Mouse (Mus musculus) forebrain, embryonic 14.5 days (tissue): ENCODE results near the gene Tdrd5. TPM values are rescaled to one million over a fixed set of nuclear protein-coding genes. Genes with fewer than 3 reads are reported as not detected.
"Not testable (repeated sequence)": the region's sequence is repeated elsewhere in the genome, so short reads cannot be mapped to it uniquely, and the experiment has no call there.

Experiments used
- ATAC-seq: fragments of 200-750 bp; cut with Nextera tagmentation; 2 replicates; pipeline ENCODE4 v1.8.0; 2017; ENCODE audit warnings: mild to moderate bottlenecking, moderate library complexity
- DNase-seq: peaks from one replicate; pipeline ENCODE4 v3.0.0-alpha.2; 2015; ENCODE audit warnings: low spot score
- H3K27ac ChIP-seq: fragments of 300-500 bp; sonication (generic); 2 replicates; pipeline ENCODE4 v1.5.1; 2014; ENCODE audit warnings: low read depth, mild to moderate bottlenecking, control low read depth, low read length, moderate library complexity
- H3K27me3 ChIP-seq: fragments of 300-500 bp; sonication (generic); replicated peaks from 2 replicates; pipeline ENCODE4 v1.6.1; 2014; ENCODE audit warnings: low read length, control low read depth, mixed read lengths; ENCODE audit not compliant: control insufficient read depth, insufficient read depth
- H3K36me3 ChIP-seq: fragments of 300-500 bp; sonication (generic); 2 replicates; pipeline ENCODE4 v1.6.1; 2014; ENCODE audit warnings: low read length, control low read depth; ENCODE audit not compliant: control insufficient read depth, insufficient read depth
- H3K4me1 ChIP-seq: fragments of 300-500 bp; sonication (generic); 2 replicates; pipeline ENCODE4 v1.6.1; 2014; ENCODE audit warnings: antibody characterized with exemption, low read length, control low read depth; ENCODE audit not compliant: control insufficient read depth, insufficient read depth
- H3K4me2 ChIP-seq: fragments of 300-500 bp; sonication (generic); 2 replicates; pipeline ENCODE4 v1.6.1; 2014; ENCODE audit warnings: mild to moderate bottlenecking, control low read depth, low read length
- H3K4me3 ChIP-seq: fragments of 300-500 bp; sonication (generic); 2 replicates; pipeline ENCODE4 v1.5.1; 2014; ENCODE audit warnings: low read depth, low read length, control low read depth
- H3K9ac ChIP-seq: fragments of 300-500 bp; sonication (generic); 2 replicates; pipeline ENCODE4 v1.6.1; 2014; ENCODE audit warnings: mild to moderate bottlenecking, low read length, control low read depth, moderate library complexity
- H3K9me3 ChIP-seq: fragments of 300-500 bp; sonication (generic); replicated peaks from 2 replicates; pipeline ENCODE4 v1.6.1; 2016; ENCODE audit warnings: low read length, control low read depth, mixed read lengths; ENCODE audit not compliant: control insufficient read depth
- WGBS: fragments of 180-500 bp; shearing (Covaris S2); extraction: QIAGEN DNeasy Blood & Tissue Kit; methylation state at CpG from one replicate; pipeline ENCODE4 v1.1.7; 2014; 5-methylcytosine and 5-hydroxymethylcytosine counted together
- polyA plus RNA-seq: library from polyadenylated mRNA; unstranded; fragments of >200 nt; fragmentation: Nextera tagmentation; extraction: Ambion mirVana; gene quantifications from 2 replicates; pipeline ENCODE4 v1.2.1, GENCODE M21; 2014

Gene Tdrd5
- polyA plus RNA-seq, 1 experiment from 2014 or later, result 0.20 TPM

DNA sequence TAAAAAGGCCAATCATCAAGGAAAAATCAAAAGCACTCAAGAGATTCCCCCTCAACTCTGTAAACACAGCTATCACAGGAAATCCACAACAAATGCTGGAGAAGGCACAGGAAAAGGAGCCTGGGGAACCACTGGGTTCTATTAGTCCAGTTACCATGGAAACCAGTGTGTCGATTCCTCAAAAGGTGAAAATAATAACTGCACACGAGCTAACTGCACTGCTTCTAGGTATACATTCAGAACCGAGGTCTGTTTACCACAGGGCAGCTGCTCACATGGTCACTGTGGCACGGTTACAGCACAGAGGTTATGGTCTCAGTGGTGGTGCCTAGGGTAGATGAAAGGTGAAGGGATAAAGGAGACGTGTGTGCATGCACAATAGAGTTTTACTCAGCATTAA is 31.8 kb downstream of the Tdrd5 start:
- DNase-seq (peak; percentile 67), ATAC-seq (no peak)
- H3K27me3 ChIP-seq, result no peaks in the 10 kb centered on the region
- no peak overlapping the region for H3K4me3 ChIP-seq
- 28% methylated on average over 5 of the region's 5 CpGs for WGBS
- H3K4me2 ChIP-seq, result no peak overlapping the region
- H3K9me3 ChIP-seq, result no peaks in the 10 kb centered on the region
- H3K27ac ChIP-seq, result no peak overlapping the region
- no peak overlapping the region for H3K9ac ChIP-seq
- no peaks in the 10 kb centered on the region for H3K36me3 ChIP-seq
- 0 out of 2 replicates have a peak, but pooled peaks cover 3% of the 10 kb centered on the region for H3K4me1 ChIP-seq

DNA sequence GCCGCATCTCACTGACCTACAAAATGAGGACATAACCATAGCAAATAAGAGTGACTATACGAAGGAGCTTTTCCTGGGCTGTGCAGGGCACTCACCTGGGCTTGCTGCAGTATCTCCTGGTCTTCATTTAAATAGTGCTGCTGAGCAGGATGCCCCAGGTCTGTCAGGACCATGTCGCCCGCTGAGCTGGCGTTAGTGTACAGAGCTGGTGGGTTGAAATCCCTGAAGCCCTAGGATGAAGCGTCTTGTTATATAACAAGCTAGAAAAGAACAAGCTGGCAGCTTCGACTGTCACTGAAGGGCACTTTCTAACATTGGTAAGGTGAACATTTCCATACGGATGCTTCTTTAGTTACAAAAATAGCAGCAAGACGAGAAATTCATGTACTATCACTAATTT is 33.0 kb downstream of the Tdrd5 start:
- 87% methylated on average over 9 of the region's 9 CpGs for WGBS
- H3K27ac ChIP-seq, result no peak overlapping the region
- no peak overlapping the region for H3K9ac ChIP-seq
- H3K36me3 ChIP-seq, result no peaks in the 10 kb centered on the region
- DNase-seq, result no peak
- no peaks in the 10 kb centered on the region for H3K9me3 ChIP-seq
- H3K4me3 ChIP-seq, result no peak overlapping the region
- 0 out of 2 replicates have a peak, but pooled peaks cover 3% of the 10 kb centered on the region for H3K4me1 ChIP-seq
- no peak for ATAC-seq
- H3K4me2 ChIP-seq, result no peak overlapping the region
- H3K27me3 ChIP-seq, result no peaks in the 10 kb centered on the region

DNA sequence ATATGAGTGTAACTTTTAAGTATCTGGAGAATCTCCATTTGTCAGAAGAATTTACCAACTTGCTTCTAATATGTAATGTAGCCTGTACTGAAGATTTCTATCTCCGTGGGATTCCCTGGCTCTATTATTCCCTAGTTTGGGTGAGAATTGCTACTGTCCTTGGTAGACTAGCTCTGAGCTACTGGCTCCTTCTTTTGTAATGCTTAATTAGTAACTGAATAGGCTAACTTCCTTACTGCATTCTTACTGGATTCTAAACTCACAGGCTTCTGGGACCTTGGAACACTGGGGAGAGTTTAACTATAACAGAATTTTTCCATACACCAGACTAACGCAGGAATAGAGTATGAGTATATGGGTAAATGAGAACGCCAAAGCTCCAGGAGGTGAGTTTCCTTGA is 34.9 kb downstream of the Tdrd5 start:
- H3K4me3 ChIP-seq, H3K9me3 ChIP-seq, H3K4me1 ChIP-seq, H3K27me3 ChIP-seq, H3K36me3 ChIP-seq, H3K4me2 ChIP-seq, DNase-seq, H3K27ac ChIP-seq, H3K9ac ChIP-seq, ATAC-seq: not testable (repeated sequence)
- WGBS, result 17% methylated on average over 3 of the region's 3 CpGs

DNA sequence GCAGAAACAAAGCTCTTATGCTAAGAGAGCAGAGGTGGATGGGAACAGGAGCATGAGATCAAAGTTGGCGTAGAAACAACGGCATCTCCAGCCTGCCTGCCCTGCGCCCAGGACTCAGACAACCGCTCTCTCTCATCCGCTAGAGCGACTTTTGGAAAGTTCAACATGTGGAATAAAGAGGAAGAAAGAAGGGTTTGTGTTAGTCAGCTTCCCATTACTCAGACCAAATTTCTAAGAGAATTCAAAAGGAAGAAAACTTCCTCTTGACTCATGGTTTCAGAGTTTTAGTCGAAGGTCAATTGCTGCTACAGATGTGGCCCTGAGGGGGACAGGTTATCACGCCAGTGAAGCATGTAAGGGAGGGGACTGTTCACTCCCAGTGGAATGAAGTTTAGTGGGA is 39.5 kb downstream of the Tdrd5 start:
- H3K4me3 ChIP-seq, result no peak overlapping the region
- no peak overlapping the region for H3K4me2 ChIP-seq
- H3K9me3 ChIP-seq, result no peaks in the 10 kb centered on the region
- no peaks in the 10 kb centered on the region for H3K36me3 ChIP-seq
- 93% methylated on average over 8 of the region's 8 CpGs for WGBS
- no peak overlapping the region for H3K27ac ChIP-seq
- DNase-seq (no peak), ATAC-seq (no peak)
- H3K4me1 ChIP-seq, result no peaks in the 10 kb centered on the region
- H3K27me3 ChIP-seq, result no peaks in the 10 kb centered on the region
- H3K9ac ChIP-seq, result no peak overlapping the region

DNA sequence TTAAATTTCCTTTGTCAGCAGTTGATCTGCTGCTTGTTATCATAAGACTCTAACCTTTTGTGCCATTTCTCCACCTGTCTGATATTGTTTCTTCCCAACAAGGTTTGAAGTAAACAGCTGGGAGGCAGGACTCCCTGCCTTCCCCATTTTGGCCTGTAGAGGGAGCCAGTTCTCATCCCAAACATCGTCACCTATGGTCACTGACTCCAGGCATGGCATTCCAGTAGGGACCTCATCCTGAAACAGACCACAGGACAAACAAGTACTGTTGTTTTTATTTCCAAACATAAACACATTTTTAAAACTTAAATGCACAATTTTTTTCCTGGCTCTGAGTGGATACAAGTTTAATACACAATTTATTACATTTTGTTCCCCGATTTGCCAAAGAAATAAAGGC is 40.1 kb downstream of the Tdrd5 start:
- H3K27me3 ChIP-seq, result no peaks in the 10 kb centered on the region
- 46% methylated on average over 2 of the region's 2 CpGs for whole genome bisulfite sequencing

DNA sequence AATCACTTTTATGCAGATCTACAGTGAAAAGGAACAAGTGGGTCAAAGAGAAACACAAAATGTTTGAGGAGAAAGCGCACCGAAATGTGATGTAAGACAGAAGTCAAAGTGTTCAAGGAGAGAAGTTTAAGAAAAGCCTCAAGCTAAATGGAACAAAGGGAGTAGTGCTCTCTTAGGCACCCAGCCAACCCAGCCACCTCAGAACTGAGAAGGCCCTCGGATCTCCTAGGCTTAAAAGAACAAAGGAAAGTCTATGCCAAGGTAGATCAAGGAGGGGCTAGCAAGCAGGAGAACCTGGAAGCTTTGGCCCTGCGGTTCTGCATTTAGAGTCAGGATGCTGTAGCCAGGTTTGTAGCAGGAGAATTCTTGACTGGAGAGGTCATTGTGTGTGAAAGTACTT is 48.6 kb downstream of the Tdrd5 start:
- Histone ChIP-seq H3K4me1 (no peaks in the 10 kb centered on the region), H3K4me2 (no peak overlapping the region), H3K9ac (no peak overlapping the region), H3K27me3 (no peaks in the 10 kb centered on the region), H3K27ac (no peak overlapping the region), H3K4me3 (no peak overlapping the region), H3K9me3 (no peaks in the 10 kb centered on the region), H3K36me3 (no peaks in the 10 kb centered on the region)
- WGBS, result 58% methylated on average over 4 of the region's 4 CpGs
- ATAC-seq, result no peak
- no peak for DNase-seq

More for the DNA sequence above, 40.1 kb downstream of the Tdrd5 start:
- Histone ChIP-seq H3K4me1 (no peaks in the 10 kb centered on the region), H3K9ac (no peak overlapping the region), H3K36me3 (no peaks in the 10 kb centered on the region), H3K4me3 (no peak overlapping the region), H3K4me2 (no peak overlapping the region), H3K9me3 (no peaks in the 10 kb centered on the region), H3K27ac (no peak overlapping the region)
- DNase-seq (peak; percentile 60), ATAC-seq (no peak)

DNA sequence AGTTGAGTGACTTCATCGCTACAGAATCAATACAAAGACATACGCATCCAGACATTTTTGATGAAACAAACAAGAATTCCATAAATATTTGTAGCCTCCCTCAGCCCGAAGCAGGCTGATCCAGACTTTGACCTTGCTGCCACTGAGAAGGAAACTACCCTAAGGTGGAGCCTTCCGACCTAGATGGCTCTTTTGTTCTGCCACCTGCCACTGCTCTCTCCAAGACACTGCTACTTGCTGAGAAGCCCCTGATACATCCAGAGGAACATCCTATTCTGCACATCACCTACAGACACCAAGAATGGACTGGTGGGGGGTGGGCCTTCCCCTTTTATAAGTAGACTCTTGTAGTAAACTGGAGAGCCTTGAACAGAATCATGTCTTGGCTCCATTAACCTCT is 52.4 kb downstream of the Tdrd5 start:
- not testable (repeated sequence) for H3K4me1 ChIP-seq, H3K4me2 ChIP-seq, H3K27ac ChIP-seq, H3K27me3 ChIP-seq, DNase-seq, H3K4me3 ChIP-seq, H3K9ac ChIP-seq, H3K36me3 ChIP-seq, ATAC-seq, H3K9me3 ChIP-seq
- WGBS, result 88% methylated on average over 4 of the region's 4 CpGs

DNA sequence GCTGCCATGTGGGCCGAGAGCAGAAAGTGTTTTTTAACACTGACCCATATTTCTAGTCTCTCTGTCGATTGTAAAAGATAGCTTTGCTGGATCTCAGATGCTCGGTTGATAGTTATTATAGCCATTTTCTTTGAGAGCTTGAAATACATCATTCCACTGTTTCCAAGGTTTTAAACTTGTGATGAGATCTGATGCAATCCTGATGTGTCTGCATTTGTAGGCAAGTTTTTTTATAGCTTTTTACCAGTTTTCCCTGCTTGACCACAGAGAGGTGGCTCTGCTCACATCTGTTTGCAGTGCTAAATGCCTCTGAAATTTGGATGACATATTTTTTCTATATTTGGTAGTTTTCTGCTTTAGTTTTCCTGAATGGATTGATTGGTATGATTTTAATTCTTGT is 55.6 kb downstream of the Tdrd5 start:
- no peaks in the 10 kb centered on the region for H3K4me1 ChIP-seq
- H3K27ac ChIP-seq, result no peak overlapping the region
- H3K4me3 ChIP-seq, result no peak overlapping the region
- no peak overlapping the region for H3K9ac ChIP-seq
- H3K4me2 ChIP-seq, result no peak overlapping the region
- WGBS, result 89% methylated on average over 3 of the region's 3 CpGs
- no peak for ATAC-seq
- H3K9me3 ChIP-seq, result no peaks in the 10 kb centered on the region
- H3K27me3 ChIP-seq, result no peaks in the 10 kb centered on the region
- no peak for DNase-seq
- no peaks in the 10 kb centered on the region for H3K36me3 ChIP-seq

DNA sequence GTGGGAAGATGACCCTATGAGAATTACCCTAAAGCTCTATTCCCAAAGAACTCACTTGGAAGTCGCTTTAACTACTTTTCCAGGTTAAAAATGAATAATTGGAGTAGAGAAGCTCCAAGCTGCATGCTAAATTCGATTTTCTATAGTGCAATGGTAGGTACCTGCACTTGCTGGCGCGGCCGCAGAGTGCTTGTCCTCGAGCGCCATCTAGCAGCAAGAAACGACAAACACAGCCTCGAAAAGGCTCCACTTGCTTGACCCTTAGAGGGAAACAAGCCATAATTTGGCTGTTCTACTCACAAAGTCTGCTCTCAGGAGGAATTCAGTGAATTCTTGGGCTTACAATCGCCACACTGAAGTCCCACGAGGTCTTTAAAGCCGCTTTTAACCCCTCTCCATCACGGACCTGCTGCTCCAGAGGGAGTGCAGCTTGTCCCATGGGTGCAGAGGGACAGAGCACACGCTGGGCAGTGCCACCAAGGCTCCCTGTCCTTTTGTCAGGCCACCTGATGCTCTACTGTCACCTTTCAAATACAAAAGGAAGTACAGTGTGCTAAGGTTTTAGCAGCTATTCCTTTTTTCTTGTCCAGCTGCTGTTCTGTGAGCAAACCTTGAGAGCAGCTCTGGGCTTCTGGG is 61.6 kb downstream of the Tdrd5 start:
- Histone ChIP-seq H3K4me2 (no peak overlapping the region), H3K27ac (no peak overlapping the region), H3K27me3 (no peaks in the 10 kb centered on the region), H3K9me3 (no peaks in the 10 kb centered on the region), H3K4me3 (no peak overlapping the region), H3K36me3 (no peaks in the 10 kb centered on the region), H3K4me1 (no peaks in the 10 kb centered on the region), H3K9ac (no peak overlapping the region)
- DNase-seq (peak; percentile 83), ATAC-seq (no peak)
- WGBS, result 6% methylated on average over 14 of the region's 14 CpGs
